Mouse (Mus musculus) gastrocnemius, postnatal 25 days (tissue): ENCODE data around the gene Ulk4. TPM values are rescaled to one million over a fixed set of nuclear protein-coding genes. Genes with fewer than 3 reads are reported as not detected.

Source experiments
- DNase-seq: peaks from one replicate; pipeline ENCODE4 v3.0.0; 2022
- total RNA-seq, 2 experiments: library from RNA; stranded (reverse); gene quantifications; 1 replicate in 1 of 2; 2 replicates in 1 of 2; pipeline ENCODE4 v1.2.3; 2021

Ulk4 gene
- total RNA-seq, 2 experiments from 2014 or later, result 0.18 to 0.29 TPM

GRCm38 (mm10) chr9:121020360-121020759, 256.6 kb downstream of the Ulk4 start:
- DNase-seq, result no peak

GRCm38 (mm10) chr9:121019932-121020331, 257.1 kb downstream of the Ulk4 start:
- DNase-seq, result no peak

GRCm38 (mm10) chr9:121018524-121019315, 258.3 kb downstream of the Ulk4 start:
- no peak for DNase-seq

DNA sequence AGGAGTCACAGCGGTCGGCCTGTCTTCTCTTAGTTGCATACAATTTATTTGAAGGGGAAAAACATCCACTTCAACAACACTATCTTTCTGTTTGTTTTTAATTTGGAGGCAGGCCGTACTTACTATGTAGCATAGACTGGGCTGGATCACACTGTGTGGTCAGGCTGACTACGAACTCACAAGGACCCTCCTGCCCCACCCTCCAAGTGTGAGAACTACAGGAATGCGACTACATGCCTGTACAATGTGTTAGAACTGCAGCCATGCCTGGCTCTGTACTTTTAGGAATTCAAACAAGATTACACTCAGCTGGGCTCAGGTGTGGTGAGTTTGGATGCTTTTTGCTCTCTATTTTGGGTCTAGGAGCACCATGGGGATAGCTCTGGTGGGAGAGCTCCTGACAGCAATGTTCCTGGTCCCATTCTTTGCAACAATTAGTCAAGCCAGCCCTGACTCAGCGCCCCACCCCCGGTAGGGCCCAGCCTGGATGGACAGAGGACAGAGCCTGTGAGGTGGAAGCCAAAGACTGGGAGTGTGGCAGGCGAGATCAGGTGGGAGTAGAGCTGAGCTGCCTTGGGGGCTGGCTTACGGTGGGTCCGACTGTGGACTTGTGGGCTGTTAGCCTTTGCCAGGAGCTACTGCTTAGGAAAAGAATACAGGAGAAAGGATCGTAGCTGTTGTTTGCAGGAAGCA, 261.0 kb downstream of the Ulk4 start:
- DNase-seq, result no peak

DNA sequence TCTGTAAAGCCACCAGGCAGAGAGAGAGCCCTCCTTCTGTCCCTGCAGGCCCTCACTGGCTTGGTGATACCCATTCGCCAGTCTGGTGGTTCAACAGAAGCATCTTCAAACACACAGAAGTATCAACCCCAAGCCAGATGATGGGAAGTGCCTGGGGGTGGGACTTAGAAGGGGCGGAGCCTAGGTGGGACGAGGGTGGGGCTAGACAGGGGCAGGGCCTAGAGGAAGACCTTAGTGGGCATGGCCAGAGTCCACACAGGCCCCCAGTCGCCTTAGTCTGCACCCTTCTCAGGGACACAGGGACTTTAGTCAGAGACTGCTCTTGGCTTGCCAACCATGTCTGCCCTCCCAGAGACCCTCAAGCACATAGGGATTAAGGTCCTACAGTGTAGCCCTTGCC, 265.5 kb downstream of the Ulk4 start:
- no peak for DNase-seq

- DNase-seq, result no peak
Measured at GRCm38 (mm10) chr9:121010544-121010943, 266.5 kb downstream of the Ulk4 start.

- no peak for DNase-seq
Measured at GRCm38 (mm10) chr9:121005961-121006360, 271.0 kb downstream of the Ulk4 start.

- no peak for DNase-seq
Measured at GRCm38 (mm10) chr9:121001681-121002540, 275.1 kb downstream of the Ulk4 start.

DNA sequence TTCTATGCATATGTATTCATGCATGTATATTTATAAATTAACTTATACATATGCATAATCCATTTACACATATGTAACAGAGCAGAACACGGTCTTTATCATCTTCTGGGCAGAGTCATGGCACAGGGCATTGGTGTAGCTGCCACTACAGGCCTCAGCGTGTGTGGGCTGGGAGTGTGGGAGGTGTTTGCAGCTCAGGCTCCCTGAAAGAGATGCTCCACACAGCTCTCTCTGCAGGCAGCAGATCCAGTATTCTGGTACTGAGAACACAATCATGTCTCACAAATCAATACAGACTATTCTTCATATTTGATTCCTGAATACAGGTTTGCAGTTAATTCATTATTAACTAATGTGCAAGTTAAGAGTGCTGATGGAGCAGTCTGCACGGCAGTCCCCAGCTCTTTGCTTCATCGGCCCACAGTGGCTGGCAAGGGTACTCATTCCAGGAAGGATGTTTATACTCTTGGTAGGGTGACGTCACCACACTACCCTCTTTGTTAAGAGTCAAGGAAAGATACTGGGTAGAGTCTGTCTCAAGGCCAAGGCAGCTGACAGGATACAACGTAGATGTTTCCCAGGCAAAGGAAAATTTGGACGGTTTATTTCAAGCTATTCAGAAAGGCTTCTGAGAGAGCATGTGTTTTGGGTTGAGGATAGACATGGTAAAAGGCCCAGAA, 276.2 kb downstream of the Ulk4 start:
- DNase-seq, result no peak

DNA sequence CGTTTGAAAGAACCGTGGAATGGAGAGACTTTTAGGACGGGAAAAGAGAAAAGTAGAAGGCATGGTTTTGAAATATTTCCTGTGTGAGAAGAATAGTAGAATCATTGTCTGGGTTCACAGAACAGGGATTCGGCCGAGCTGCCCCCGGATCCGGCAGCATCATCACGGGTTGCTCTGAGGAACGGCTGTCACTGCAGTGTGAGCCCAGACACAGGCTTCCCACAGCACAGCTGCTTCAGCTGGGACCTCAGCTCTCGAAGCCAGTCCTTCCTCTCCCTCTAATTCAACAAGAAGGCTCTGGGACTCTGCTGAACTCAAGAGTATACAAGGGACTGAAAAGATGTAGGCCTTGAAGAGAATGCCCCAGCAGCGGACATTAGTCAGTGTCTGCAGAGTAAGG, 278.3 kb downstream of the Ulk4 start:
- no peak for DNase-seq

DNA sequence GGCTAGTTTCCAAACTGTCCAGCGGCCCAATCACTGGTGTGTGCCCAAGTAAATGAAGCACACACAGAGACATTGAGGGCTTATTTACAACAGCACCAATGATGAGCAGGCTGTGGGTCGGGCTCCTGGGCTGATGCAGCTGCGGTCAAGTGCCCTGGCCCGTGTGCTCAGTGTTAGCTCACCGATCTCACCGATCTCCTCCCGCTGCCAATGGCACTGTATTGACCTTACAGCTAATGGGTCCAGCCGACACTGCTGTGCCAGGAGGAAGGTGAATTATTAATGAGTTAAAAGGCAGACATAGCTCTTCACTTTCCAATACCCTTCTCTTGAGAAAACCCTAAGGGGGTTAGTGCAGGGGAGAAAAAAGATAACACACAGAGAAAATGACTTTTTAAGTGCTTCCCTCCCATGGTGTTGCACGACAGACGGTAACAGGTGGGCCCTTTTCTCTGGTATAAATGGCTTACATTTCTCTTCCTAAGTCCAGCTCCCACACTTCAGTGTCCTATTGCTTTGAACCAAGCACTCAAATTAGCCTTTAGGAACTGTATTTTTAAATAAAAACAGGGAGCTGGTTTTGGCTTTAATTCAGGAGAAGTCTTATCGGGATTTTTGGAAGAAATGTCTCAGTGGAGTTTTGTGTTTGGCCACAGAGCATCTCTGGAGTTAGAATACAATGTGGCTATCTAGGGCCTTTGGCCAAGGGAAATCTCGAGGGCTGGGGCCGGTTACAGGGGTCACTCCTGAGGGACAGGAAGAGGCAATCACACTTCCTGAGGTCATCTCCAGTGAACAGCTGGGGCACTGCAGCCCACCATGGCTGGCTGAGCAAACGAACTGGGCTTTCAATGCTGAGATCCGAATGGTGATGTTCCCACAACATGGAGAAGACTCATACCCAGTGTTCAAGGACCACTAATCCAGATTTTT, 282.5 kb downstream of the Ulk4 start:
- DNase-seq, result no peak

- no peak for DNase-seq
Measured at GRCm38 (mm10) chr9:120993004-120993403, 284.0 kb downstream of the Ulk4 start.

DNA sequence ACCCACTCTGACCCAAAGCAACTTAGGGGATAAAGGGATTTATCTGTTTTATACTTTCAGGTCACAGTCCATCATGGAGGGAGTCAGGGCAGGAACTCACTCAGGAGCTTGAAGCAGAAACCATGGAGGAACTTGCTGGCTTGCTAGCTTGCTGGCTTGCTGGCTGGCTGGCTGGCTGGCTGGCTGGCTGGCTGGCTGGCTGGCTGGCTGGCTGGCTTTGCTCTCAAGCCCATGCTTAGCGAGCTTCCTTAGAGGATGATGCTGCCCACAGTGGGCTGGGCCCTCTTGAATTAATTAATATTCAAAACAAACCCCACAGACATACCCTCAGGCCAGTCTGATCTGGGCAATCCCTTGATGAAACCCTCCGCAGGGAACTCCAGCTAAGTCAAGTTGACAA, 285.2 kb downstream of the Ulk4 start:
- no peak for DNase-seq

GRCm38 (mm10) chr9:120989806-120990700, 286.9 kb downstream of the Ulk4 start:
- no peak for DNase-seq

DNA sequence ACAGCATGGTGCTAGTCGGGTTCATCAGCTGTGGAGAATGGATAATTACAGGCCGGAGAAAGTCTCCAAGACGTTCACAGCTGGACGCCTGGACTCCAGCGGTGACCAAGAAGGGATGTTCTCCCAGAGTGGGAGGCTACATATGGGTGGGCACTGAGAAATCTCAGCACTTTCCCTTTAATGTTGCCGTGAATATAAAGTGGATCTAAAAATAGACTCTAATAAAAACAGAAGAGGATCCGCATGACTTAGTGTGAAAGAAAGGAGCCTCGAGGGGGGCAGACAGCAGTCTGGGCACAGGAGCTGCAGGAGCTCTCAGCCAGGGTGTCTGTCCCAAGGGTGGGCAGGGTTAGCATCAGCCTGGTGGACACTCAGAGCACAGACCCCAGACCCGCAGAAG, 288.9 kb downstream of the Ulk4 start:
- no peak for DNase-seq

DNA sequence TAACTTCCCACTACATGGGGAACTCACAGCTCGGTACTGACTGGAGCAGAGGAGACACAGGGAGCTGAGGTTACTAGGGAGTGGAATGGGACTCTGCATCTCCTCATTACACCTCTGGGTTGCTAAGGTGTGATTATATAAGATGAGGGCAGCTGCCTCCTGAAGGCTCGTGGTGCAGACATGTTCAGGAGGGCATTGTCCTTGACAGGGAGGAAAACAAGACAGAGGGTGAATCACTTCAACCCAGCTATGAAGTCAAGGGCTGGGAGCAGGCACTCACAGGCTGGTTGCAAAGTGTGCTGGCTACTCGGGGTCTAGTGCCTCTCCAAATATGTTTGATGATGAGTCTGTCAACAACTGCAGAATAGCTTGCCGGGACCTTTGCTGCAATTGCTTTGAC, 290.0 kb downstream of the Ulk4 start:
- DNase-seq, result no peak

DNA sequence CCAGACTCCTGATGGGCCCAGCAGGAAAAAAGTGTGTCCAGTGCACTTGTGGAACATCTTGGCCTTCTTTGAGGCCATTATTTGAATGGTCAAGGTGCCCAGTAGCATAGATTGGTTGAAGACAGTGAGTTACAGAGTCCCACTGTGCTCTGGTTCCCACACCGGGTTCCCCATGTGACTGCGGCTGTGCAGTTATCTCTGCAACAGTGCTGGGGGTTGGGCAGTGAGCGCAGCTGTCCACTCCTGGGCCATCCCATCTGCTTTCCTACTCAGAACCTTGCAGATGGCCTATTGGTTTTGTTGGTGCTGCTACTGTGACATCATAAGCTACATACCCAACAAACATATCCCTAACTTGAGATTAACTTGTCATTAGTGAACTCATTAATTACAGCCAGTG, 290.7 kb downstream of the Ulk4 start:
- DNase-seq, result no peak

- DNase-seq, result no peak
Measured at GRCm38 (mm10) chr9:120985524-120985923, 291.5 kb downstream of the Ulk4 start.

- DNase-seq, result no peak
Measured at GRCm38 (mm10) chr9:120985009-120985408, 292.0 kb downstream of the Ulk4 start.

GRCm38 (mm10) chr9:120984509-120984908, 292.5 kb downstream of the Ulk4 start:
- DNase-seq, result no peak
